Mouse (Mus musculus) thymus, adult 2 months (tissue): ENCODE measurements around the gene Pttg1ip.

Experiments used
- CTCF ChIP-seq: fragments of 200-500 bp; IDR thresholded peaks from 2 replicates; pipeline ENCODE4 v1.5.1; 2012; ENCODE audit warnings: mild to moderate bottlenecking, control low read depth, low read length, moderate library complexity, borderline replicate concordance; ENCODE audit not compliant: control insufficient read depth, poor library complexity, insufficient read depth; ENCODE audit errors: extremely low read depth
- POLR2A ChIP-seq: fragments of 200-500 bp; IDR thresholded peaks from 2 replicates; pipeline ENCODE4 v1.6.1; 2012; ENCODE audit warnings: mild to moderate bottlenecking, low read length, control low read depth, moderate library complexity; ENCODE audit not compliant: control insufficient read depth, poor library complexity, insufficient read depth; ENCODE audit errors: extremely low read depth

- TF ChIP-seq CTCF = no peak
- TF ChIP-seq POLR2A = no peak
Observed at GRCm38 (mm10) chr10:77629163-77629562, 47.6 kb downstream of the Pttg1ip start.
